Mouse (Mus musculus): Measurements from ENCODE around the gene Ninj1.
A peak's percentile ranks its signal among the peaks of the same experiment; 100 is the strongest.

The Ninj1 gene

GRCm38 (mm10) chr13:49171729-49172128 lies 15.6 kb upstream of the Ninj1 start:
- no peak for DNase-seq (ENCODE audit: low spot score)

DNA sequence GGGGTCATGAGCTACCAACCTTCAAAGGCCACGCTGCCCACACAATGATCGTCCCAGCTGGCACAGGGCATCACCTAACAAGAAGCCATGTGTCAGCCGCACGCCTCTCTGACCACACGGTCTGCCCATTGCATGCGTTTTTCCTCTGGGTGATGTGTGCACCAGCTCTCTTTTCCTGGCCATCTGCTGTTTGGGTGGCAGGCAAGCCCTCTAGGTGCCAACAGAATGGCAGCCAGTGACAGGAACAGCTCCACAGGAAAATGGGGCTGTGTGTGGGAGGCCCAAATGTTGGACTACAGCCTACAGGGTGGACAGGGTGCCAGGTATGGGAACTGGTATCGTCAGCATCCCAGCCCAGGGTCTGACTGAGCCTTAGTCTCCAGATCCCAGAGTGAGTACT lies 14.9 kb upstream of the Ninj1 start:
- DNase-seq (ENCODE audit: low spot score) = no peak

GRCm38 (mm10) chr13:49172971-49173596 lies 14.2 kb upstream of the Ninj1 start:
- DNase-seq (ENCODE audit: low spot score) = peak; percentile 96

GRCm38 (mm10) chr13:49175509-49175908 lies 11.8 kb upstream of the Ninj1 start:
- DNase-seq (ENCODE audit: low spot score) = no peak

GRCm38 (mm10) chr13:49178839-49179585 lies 8.3 kb upstream of the Ninj1 start:
- peak; percentile 39 for DNase-seq (ENCODE audit: low spot score)

DNA sequence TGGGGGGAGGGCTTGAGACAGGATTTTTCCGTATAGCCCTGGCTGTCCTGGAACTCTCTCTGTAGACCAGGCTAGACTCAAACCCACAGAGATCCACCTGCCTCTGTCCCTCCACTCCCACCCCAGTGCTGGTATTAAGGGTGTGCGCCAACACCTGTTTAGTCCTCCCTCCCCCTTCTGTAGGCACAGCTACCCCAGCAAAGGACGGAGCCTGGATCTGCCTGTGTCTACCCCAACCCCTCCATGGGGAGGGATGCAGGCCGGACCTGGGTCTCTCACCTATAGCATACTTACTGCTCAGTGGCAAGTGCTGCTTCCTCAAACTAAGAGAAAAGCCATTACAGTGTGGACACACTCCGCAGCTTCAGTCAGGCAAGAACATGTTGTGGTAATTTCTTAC lies 7.0 kb upstream of the Ninj1 start:
- DNase-seq (ENCODE audit: low spot score) = no peak

- DNase-seq (ENCODE audit: low spot score) = no peak
Measured at GRCm38 (mm10) chr13:49180691-49181090, 6.6 kb upstream of the Ninj1 start.

DNA sequence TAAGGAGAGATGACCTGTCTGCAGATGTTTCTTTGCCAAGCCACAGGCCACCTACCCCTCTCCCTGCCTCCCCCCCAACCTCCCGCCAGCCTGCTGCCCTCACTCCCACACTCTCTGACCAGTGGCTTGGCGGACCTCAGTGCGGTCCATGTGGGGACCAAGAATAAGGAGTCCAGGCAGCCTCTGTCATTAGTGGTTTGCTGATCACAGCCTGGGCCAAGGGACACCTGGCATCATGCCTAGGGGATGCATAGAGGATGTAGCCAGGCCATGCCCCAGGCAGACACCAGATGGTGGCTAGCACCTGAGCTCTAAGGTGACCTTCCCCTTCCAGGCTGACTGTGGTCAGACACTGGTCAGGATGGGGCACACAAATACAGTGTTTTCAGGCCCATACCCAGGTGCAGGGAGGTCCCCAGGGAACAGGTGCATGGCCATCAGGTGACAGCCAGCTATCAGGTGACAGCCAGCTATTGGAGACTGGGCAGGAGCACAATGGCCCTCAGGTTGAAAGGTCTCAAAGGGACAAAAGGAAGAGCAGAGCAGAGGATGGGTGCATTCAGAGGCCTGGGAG lies 5.8 kb upstream of the Ninj1 start:
- DNase-seq (ENCODE audit: low spot score) = no peak

GRCm38 (mm10) chr13:49183161-49183560 lies 4.1 kb upstream of the Ninj1 start:
- no peak for DNase-seq (ENCODE audit: low spot score)

GRCm38 (mm10) chr13:49183646-49184045 lies 3.6 kb upstream of the Ninj1 start:
- DNase-seq (ENCODE audit: low spot score) = no peak

GRCm38 (mm10) chr13:49186798-49187287 lies 442 bp upstream of the Ninj1 start:
- no peak for DNase-seq (ENCODE audit: low spot score)

GRCm38 (mm10) chr13:49188219-49188965 lies 1.1 kb downstream of the Ninj1 start:
- no peak for DNase-seq (ENCODE audit: low spot score)

DNA sequence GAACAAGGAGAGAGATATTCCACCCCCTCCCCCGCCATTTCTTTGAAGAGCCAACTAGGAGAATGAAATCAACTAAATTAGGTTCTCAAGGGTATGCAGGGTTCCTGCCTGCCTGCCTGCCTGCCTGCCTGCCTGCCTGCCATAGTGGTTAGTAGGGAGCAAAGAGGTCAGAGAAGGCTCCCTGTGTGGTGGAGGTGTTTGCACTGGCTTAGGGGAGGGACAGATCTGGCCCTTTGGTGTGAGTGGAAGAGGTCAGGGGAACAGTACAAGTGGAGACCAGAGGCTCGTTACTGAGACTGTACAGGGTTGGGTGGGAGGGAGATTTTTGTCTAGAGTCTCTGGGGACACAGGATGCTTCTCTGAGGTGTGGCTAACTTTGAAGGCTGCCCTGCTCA lies 1.7 kb downstream of the Ninj1 start:
- no peak for DNase-seq (ENCODE audit: low spot score)

- no peak for DNase-seq (ENCODE audit: low spot score)
Measured at GRCm38 (mm10) chr13:49189970-49190870, 2.9 kb downstream of the Ninj1 start.

- DNase-seq (ENCODE audit: low spot score) = no peak
Measured at GRCm38 (mm10) chr13:49190876-49191672, 3.8 kb downstream of the Ninj1 start.

DNA sequence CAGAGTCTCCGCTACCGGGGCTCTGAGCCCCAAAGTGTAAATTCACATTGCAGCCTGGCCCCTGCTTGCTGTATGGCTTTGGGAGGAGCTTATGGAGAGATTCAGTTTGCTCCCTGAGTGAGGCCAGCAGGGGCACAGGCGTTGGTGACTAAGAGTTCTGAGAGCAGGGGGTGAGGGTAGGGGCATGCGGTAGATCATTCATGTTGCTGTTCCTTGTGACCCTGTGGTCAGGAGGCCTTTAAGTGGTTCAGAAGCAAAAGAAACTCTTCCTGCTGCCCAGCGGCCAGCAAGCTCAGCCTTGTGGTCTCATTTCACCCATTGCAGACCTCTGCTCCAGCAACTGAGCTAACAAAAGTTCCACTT lies 4.4 kb downstream of the Ninj1 start:
- DNase-seq (ENCODE audit: low spot score) = no peak

GRCm38 (mm10) chr13:49192156-49192855 lies 5.0 kb downstream of the Ninj1 start:
- DNase-seq (ENCODE audit: low spot score) = no peak

GRCm38 (mm10) chr13:49193650-49194049 lies 6.4 kb downstream of the Ninj1 start:
- DNase-seq (ENCODE audit: low spot score) = no peak

DNA sequence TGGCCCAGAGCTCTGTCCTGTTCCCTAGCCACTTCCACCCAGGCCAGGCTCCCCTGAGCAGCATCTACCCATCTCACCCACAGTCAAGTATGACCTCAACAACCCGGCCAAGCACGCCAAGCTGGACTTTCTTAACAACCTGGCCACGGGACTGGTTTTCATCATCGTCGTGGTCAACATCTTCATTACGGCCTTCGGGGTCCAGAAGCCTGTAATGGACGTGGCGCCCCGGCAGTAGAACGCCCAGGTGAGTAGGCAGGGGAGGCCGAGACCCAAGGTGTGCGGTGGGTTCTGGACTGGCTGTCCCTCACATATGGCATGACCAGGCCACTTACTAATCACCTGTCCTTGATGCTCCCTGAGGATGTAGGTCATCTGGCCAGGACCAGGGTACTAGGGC lies 7.5 kb downstream of the Ninj1 start:
- DNase-seq (ENCODE audit: low spot score) = no peak

- no peak for DNase-seq (ENCODE audit: low spot score)
Measured at GRCm38 (mm10) chr13:49195651-49196050, 8.4 kb downstream of the Ninj1 start.

Measured in ovary, postnatal 14 days (tissue).